Comparison of ENCODE assay signal across 8 mouse cellular contexts in genomic region chr2:103796861-103797466, GRCm38 (mm10). TPM values are rescaled to one million over a fixed set of nuclear protein-coding genes. Genes with fewer than 3 reads are reported as not detected.
DNase-seq lines count a peak whose midpoint lies in the region; ATAC-seq and TF ChIP-seq lines count a peak whose summit lies in the region.

No protein-coding gene starts in this region.

- H3K27ac ChIP-seq in limb, embryonic 12.5 days = peak overlapping the region; percentile 100
- H3K27ac ChIP-seq in midbrain, embryonic 13.5 days = peak overlapping the region; percentile 100
- H3K27ac ChIP-seq in small intestine, adult 2 months (ENCODE audit: insufficient read depth, low read depth, low read length) = peak overlapping the region; percentile 99

- H3K27me3 ChIP-seq in limb, embryonic 12.5 days = no peaks in the 10 kb centered on the region
- no peaks in the 10 kb centered on the region for H3K27me3 ChIP-seq in midbrain, embryonic 13.5 days
- H3K27me3 ChIP-seq in small intestine, adult 2 months (ENCODE audit: control insufficient read depth, insufficient read depth, low read length) = no peaks in the 10 kb centered on the region

- no peak; the same call in 1 of the 2 replicates for TF ChIP-seq POLR2A in small intestine, adult 2 months (IDR thresholded peaks at IDR 0.05; ENCODE audit: low read depth, low read length)

- peaks cover 14% of the 10 kb centered on the region for H3K4me1 ChIP-seq in limb, embryonic 12.5 days (replicated peaks)
- peaks cover 33% of the 10 kb centered on the region for H3K4me1 ChIP-seq in midbrain, embryonic 13.5 days (replicated peaks)
- peaks cover 4% of the 10 kb centered on the region; the same call in 1 of the 2 replicates for H3K4me1 ChIP-seq in small intestine, adult 2 months (ENCODE audit: control insufficient read depth, insufficient read depth, insufficient read length, low read length)

- peak overlapping the region; percentile 94 for H3K4me3 ChIP-seq in limb, embryonic 12.5 days (replicated peaks)
- peak overlapping the region; percentile 96 for H3K4me3 ChIP-seq in midbrain, embryonic 13.5 days (replicated peaks)
- H3K4me3 ChIP-seq in small intestine, adult 2 months (ENCODE audit: low read depth, low read length) = peak overlapping the region; percentile 91

- H3K36me3 ChIP-seq in limb, embryonic 12.5 days = peaks cover 22% of the 10 kb centered on the region
- H3K36me3 ChIP-seq in midbrain, embryonic 13.5 days = peaks cover 17% of the 10 kb centered on the region
- peaks cover 11% of the 10 kb centered on the region for H3K36me3 ChIP-seq in small intestine, adult 2 months (ENCODE audit: control insufficient read depth, insufficient read depth, low read length)

- peak; percentile 49; the same call in 1 of the 2 replicates for ATAC-seq in limb, embryonic 12.5 days (ENCODE audit: insufficient number of reproducible peaks, insufficient read depth, low FRiP score, low TSS enrichment, low read depth)
- ATAC-seq in midbrain, embryonic 13.5 days = peak; percentile 74

- WGBS in limb, embryonic 12.5 days = under 1% methylated on average over 47 of the region's 72 CpGs
- WGBS in midbrain, embryonic 13.5 days = under 1% methylated on average over 37 of the region's 72 CpGs
- WGBS in small intestine, adult 2 months = under 1% methylated on average over 66 of the region's 72 CpGs

- H3K4me2 ChIP-seq in limb, embryonic 12.5 days = peak overlapping the region; percentile 64
- H3K4me2 ChIP-seq in midbrain, embryonic 13.5 days (replicated peaks) = peak overlapping the region; percentile 62

- no peaks in the 10 kb centered on the region for H3K9me3 ChIP-seq in limb, embryonic 12.5 days
- H3K9me3 ChIP-seq in midbrain, embryonic 13.5 days = no peaks in the 10 kb centered on the region

- H3K9ac ChIP-seq in limb, embryonic 12.5 days (replicated peaks) = peak overlapping the region; percentile 95
- H3K9ac ChIP-seq in midbrain, embryonic 13.5 days (replicated peaks) = peak overlapping the region; percentile 99

- TF ChIP-seq CTCF in small intestine, adult 2 months (IDR thresholded peaks at IDR 0.05; ENCODE audit: extremely low read depth, insufficient read length, insufficient replicate concordance, low read depth, low read length) = no peak

- peak; percentile 99 for DNase-seq in heart, adult 11 months
- DNase-seq in heart, adult 9 months (ENCODE audit: low spot score in 2 of 2) = no peak
- peak; percentile 88 for DNase-seq in embryo, embryonic 9.5 days (ENCODE audit: extremely low spot score)
- DNase-seq in gonadal fat pad, adult 2 months (ENCODE audit: low read depth) = peak; percentile 12
- DNase-seq in kidney, adult 8-10 months = peak; percentile 86

RNA-seq across cellular contexts. Expression of gene Caprin1, which starts 0.5 kb away (rescaled TPM):
- polyA plus RNA-seq in gonadal fat pad, adult 2 months (2012; rRNA removed) = 112 and 138 TPM in 2 replicates
- polyA plus RNA-seq in limb, embryonic 12.5 days (2016; fragmentation: Nextera tagmentation; extraction: Ambion mirVana) = 475 and 477 TPM in 2 replicates
- polyA plus RNA-seq in midbrain, embryonic 13.5 days (2015; fragmentation: Nextera tagmentation; extraction: Ambion mirVana) = 452 and 486 TPM in 2 replicates
- 69.9 and 90.0 TPM in 2 replicates for polyA plus RNA-seq in small intestine, adult 2 months (2012; rRNA removed)

RNA-seq across cellular contexts. Expression of gene Nat10, which starts 35.9 kb away (rescaled TPM):
- polyA plus RNA-seq in gonadal fat pad, adult 2 months (2012; rRNA removed) = 34.2 and 43.1 TPM in 2 replicates
- polyA plus RNA-seq in limb, embryonic 12.5 days (2016; fragmentation: Nextera tagmentation; extraction: Ambion mirVana) = 33.0 and 33.7 TPM in 2 replicates
- 19.0 and 20.3 TPM in 2 replicates for polyA plus RNA-seq in midbrain, embryonic 13.5 days (2015; fragmentation: Nextera tagmentation; extraction: Ambion mirVana)
- polyA plus RNA-seq in small intestine, adult 2 months (2012; rRNA removed) = 8.5 and 13.4 TPM in 2 replicates

Comparison
In these comparisons a context has a peak if more than half of its experiments do, and no peak if none do; other contexts are left out.
1. DNase-seq: peak in heart, adult 11 months (single experiment), embryo, embryonic 9.5 days (single experiment), gonadal fat pad, adult 2 months (single experiment) and kidney, adult 8-10 months (2 of 2); none in heart, adult 9 months (0 of 2).
2. Peak in every context shown above with its lines, with median percentiles within 50 percentile points of each other: H3K27ac ChIP-seq and H3K4me3 ChIP-seq.